Mouse (Mus musculus) left cerebral cortex, adult 8-10 months (tissue): Measurements from ENCODE around the gene CK137956. TPM values are rescaled to one million over a fixed set of nuclear protein-coding genes. Genes with fewer than 3 reads are reported as not detected.

Experiments used
- DNase-seq, 2 experiments: peaks; one replicate each; pipeline ENCODE4 v3.0.0; 2022; ENCODE audit warnings: low spot score in 2 of 2
- total RNA-seq, 4 experiments: library from RNA; stranded (reverse); gene quantifications; 2 replicates each; pipeline ENCODE4 v1.2.4; 2022

Gene CK137956
- 1 to 10 TPM in 2 of 4 experiments, under 1 TPM in 2; 0.95 to 1.2 (median 0.99) TPM for total RNA-seq

DNA sequence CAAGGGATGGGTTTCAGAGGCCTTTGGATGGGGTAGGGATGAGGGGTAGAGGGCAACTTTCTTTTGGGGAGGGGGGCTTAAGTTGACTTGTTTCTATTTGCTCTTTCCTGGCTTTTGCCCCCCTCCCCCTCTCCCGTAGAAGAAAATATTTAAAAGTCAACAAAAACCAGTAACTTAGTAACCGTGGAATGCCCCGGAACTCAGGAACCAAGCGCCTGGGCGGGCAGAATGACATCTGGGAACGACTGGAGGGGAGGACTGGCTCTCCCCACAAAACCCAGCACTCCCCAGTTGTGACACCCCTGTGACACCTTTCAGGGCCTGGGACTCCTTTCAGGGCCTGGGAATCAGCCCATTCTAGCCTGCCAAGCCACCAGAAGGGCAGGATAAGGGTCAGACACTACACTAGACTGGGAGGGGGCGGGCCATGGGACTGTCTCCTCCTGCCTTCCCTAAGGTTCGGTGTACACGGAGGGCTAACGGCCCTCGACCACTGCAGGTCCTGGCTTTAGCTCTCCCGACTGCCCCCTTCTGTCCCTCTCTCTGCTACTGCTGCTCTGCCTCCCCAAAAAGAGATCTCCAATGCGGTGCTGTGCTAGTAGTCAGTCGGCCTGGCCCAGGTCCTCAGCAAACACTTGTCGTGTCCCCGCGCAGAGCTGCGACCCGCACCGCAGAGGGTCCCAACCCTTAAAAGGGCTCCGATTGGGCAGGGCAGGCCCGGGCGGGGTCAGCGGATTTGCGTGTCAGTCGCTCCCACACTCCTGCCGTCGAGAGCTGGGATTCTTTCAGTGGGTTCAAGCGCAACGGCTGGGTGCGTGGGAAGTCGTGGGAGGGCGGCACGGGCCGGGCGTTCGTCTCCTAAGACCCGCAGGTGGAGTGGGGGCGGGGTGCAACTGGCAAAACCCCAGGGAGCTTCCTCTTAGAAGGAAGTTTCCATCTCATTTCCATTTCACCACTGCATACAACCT, at the start of gene CK137956:
TSS of gene CK137956 (minus strand) at position 51 of the 968 bp plus-strand sequence.
- DNase-seq, result no peak

DNA sequence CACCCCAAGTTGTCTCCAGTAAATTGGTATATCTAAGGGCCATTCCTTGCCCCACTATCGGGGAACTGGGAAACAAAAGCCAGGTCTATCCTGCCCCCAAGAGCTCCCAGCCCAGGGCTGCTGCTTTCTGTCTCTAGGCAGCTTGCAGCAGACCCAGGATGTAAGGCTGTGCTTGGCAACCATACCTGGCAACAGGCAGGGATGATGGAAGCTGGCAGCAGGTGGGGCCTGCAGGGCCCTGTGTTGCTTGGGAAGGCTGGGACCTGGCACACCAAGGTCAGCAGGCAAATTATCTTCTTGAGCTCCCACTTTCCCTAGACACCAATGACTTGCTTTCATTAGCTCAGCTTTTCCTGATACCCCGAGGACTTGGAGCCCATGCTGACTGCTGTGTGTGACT, 48.7 kb upstream of the CK137956 start:
- no peak for DNase-seq

DNA sequence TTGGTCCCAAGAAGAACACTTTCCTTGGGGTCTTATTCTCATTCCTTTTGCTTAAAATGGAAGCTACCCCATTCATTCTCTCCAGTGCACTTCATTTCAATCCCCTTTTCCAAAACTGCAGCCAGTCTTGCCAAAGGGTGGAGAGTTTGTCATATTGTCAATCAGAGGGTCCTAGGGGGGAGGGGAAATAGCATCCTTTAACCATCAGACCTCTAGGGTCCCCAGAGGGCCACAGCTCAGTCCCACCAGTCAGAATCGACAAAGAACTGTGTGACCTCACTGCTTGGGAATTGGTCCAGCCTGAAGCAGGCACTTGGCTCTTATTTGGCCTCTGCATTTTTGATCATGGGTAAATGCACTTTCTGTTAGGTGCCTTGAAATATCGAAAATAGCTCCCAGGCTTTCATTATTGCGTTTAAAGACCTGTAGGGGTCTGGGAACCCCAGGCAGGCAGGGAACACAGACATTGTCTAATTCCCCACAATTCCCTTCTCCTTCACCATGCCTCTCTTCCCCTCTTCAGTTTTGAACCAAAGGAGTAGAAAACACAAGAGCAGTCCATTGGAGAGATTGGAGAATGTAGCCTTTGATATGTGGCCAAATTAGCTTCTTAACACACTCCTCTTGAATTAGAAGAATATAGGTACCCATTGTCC, 34.2 kb upstream of the CK137956 start:
- DNase-seq, result no peak

DNA sequence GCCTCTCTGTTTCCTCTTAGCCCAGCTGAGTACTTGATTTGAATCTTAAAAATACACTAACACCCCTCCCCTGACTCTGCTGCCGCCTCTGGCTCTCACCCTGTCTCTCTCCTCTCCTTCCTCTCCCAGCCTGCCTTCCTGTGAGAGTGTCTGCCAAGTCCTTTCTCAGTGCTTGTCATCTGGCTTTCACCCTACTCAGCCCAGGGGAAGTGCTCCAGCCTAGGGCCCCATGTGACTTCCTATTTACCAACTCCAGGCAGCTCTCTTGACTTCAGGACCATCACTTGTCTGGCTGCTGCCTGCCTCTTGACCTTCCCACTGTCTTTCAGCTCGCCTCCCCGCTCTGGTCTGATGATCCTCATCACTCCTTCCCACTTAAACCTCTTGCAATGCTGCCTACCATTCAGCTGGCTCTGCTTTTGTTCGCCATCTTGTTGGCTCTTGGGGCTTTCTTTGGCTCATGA, 31.9 kb upstream of the CK137956 start:
- peak in 1 of 2 experiments; percentile 45 for DNase-seq

DNA sequence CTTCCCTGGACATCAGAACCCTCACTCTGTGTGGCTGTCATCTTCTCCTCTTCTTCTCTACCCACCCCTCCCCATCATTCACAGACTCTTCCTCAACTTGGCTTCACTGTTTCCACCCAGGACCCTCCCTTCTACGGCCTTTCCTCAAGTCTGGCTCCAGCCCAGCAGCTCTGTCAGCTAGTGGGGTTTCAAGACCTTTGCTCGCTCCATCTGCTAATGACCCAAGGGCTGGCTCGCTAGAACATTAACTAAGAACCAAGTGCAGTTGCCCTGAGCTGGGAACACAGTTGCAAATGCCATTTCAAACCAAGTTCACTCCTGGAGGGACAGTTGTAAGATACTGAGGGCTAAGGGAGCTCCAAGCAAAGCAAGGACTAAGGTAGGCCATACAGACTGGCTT, 28.5 kb upstream of the CK137956 start:
- no peak for DNase-seq

DNA sequence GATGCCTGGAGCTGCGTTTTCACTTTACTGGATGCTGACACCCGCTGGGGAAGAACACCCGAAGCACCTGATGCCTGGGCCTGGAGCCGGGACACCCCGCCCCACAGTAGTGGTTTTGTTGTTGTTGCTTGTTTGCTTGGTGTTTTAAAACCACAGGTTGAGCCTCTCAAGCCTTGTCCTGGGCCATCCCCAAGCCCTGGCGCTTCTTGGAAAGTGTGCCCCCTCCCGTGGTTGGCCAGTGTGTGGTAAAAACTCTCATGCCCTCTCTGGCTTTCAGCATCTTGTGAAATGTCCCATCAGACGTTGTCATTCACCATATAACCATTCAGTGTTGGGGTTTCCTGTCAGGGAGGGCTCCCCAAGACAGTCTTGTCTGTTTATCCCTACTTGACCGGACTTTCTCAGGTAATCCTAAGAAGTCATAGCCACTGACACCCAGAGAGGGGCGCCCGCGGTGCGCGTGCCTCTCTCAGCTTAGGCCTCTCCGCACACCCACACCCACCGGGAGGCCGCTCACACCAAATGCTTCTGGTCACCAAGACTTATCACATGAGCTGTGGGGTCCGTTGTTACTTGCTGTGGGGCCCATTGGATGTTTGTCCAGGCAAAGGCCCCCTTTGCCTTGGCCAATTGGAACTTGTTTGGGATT, 18.7 kb upstream of the CK137956 start:
- peak in 1 of 2 experiments; percentile 46 for DNase-seq

DNA sequence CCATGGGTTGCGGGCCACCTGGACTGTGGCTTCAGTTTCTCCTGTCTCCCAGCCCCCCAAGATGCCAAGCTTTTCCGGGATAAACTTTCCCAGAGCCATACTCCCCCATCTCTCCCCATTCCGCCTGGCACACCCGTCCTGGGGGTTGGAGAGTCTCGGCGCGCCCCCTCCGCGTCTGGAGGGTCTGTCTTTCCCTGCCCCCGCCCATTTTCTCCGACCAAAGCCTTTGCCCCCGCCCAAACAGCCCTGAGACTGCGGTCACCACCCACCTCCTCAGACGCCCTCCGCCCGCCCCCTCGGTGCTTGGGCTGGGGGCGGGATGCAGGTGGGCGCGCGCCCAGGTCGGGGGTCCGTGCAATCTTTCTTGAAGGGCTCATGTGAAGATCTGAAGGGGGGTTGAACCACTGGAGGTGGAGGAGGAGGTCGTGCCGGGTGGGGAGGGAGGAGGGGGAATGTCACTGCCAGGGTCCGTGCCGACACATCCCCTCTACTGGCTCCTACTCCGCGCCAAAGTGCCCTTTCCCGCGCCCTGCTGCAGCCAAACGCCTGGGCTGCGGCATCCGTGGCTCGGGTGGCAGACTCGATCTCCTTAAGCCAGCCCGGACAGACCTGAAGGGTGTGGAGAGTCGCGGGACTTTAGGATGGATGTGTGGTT, 17.9 kb upstream of the CK137956 start:
- no peak for DNase-seq

DNA sequence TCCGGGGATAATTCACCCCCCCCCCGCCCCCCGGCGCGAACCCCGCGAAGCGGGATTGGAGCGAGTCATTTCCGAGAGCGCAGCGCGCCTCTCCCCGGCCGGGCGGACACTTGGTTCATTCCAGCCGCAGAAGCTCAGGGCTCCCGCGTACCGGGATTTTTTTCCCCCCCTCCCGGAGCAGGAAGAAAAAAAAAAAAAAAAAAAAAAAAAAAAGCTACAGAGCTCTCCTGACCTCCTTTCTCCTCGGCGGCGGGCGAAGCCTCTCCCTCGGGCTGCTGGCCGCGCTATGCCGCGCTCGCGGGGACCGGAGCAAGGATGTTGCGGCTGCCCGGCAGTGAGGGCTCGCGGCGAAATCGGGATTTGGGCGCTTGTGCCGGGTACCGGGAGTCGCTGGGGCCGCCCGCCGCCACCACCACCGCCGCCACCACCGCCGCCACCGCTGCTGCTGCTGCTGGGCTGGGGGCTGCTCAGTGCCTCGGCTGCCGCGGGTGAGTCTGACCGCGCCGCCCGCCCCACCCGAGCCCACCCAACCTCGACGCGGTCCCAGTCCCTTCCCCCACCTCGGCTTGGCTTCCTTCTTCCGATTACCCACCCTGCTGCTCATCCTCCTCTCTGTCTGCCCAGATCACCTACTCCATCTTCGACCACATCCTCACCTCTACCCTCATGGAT, 17.2 kb upstream of the CK137956 start, which contains the start of gene Csmd2:
TSS of gene Csmd2 (plus strand) at position 74 of the 672 bp plus-strand sequence.
- peak in 1 of 2 experiments; percentile 38 for DNase-seq

DNA sequence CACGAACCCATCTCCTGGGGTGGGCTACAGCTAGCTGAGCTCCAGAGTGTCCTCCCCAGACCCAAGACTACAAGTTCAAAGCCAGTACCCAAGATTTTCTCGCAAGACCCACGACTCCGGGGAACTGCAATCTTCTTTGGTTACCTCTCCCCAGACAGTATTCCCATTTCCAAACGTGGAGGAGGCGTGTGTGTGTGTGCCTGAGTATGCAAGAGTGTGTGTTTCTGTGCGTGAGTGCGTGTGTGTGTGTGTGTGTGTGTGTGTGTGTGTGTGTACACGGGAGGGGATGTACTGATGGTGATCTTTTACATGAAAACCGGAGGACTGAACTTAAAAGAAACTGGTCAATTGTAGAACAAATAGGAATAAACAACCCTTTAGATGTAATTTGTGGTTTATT, 16.5 kb upstream of the CK137956 start:
- peak in 1 of 2 experiments; percentile 37 for DNase-seq

DNA sequence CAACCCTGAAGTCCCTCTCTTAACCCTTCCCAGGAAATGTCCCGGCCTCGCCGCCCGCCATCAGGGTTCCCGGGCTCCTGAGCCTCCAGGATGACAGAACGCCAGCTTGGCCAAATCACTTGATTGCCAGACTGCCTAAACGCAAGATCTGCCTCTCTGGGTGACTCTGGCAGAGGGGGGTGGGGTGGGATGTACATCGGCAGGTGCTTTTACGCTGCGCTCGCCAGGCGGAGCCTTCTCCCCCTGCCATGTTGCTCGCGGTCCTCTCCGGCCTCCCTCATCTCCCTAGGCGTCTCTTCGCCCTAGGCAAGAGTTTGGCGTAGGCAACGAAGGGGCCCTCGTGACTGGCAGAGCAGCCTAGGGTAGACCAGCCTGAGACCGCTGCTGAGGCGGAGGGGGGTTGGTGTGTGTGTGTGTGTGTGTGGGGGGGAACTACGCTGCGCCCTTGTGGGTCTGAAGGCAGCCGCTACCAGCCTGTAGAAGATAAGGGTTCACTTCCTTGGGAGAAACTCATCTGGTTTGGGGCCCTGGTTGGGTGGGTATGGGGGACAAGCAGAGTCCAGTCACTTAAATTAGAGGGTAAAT, 15.8 kb upstream of the CK137956 start:
- DNase-seq, result peak in 1 of 2 experiments; percentile 51

DNA sequence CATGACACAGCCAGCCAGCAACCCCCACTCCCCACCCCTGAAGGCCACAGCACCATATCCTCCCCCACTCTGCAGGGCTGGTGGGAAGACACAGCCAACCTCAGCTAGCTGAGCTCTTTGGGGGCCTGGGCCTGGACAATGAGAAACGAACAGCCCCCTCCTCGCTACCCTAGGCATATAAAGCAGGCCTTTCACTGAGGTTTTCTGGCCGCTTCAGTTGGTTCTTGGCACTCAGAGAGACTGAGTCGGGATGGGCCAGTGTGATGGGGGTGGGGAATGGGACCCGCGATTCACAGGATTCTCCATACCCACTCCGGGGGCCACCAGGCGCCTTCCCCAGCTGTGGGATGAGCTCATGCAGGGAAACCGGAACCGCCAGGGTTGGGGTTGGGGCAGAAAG, 15.1 kb upstream of the CK137956 start:
- DNase-seq, result peak in 1 of 2 experiments; percentile 64

DNA sequence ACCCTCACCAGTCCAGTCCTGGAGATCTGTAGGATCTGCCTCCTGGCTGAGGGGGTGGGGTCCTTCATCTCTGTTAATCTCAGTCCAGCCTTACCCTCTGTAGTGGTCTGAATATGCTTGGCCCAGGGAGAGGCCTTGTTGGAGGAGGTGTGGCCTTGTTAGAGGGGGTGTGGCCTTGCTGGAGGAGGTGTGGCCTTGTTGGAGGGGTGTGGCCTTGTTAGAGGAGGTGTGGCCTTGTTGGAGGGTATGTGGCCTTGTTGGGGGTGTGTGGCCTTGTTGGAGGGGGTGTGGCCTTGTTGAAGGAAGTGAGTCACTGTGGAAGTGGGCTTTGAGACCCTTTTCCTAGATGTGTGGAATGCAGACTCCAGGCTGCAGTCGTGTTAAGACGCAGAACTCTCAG, 13.7 kb upstream of the CK137956 start:
- DNase-seq, result no peak

DNA sequence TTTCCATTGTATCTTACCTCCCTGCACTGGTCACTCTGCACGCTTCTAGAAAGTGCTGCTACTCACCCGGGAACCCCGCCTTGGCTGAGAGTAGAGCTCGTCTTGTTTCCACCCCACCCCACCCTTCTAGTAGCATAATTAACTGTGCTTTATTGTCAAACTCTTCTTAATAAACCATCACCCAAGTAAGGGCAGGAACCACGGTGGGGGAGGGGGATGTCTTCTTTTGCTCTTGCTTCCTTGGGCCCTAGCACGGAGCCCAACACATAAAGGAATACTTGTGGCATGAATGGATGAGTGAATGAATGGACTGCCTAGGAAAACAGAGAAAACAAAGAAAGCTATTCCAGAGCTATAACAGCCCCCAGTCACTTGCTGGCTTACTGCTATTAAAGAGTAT, 10.4 kb upstream of the CK137956 start:
- DNase-seq, result no peak

DNA sequence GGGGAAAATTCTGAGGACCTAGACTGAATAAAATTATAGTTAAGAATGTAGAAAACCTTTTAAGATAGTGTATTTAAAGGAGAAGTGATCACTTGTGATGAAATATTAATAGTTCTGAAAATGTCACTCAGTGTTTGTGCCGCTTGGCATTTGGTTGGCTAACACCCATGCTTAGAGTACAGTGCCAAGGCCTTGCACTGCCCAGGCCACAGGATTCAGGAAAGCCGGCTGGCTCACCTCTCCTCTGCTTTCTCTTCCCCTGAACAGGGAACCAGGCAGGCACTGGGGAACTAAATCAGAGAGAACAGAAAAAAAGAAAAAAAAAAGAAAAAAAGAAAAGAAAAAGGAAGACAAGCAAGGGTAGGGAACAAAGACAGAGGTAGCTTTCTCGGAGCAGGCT, 2.2 kb upstream of the CK137956 start:
- no peak for DNase-seq

DNA sequence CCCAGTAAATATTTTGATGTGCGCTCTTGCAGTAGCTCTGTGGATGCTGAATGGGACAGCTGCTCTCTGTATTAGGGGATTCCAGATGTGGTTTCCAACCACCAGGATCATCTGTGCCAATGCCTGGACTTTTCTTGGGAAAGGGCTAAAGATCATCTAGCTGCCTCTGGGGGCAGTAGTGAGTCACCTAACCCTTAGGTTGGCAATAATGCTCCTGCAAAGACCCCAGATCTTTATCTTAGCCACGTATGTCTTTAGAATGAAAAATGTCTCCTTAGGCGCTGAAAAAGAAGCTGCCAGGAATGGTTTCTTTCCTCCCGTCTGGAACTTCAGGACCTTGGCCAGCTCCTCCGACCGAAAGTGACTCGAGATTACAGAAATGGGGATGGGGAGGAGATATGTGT, 731 bp downstream of the CK137956 start:
- DNase-seq, result no peak

DNA sequence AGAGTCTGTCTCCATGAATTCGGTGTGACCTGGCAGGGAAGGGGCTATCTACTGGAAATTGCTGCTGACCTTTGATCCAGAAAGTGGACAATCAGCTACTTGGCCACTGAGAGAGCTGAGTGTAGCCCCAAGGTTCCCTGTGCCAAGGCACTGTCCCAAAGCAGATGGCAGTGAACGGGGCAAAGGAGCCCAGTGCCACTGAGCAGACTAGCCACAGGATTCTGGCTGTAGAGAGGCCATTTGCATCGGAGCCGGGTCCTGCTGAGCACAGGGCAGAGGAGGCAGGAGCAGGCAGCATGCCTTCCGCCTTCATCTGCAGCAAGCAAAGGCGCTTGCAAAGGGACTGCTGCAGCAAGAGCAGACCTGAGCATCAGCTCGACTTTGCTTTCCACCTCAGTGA, 1.6 kb downstream of the CK137956 start:
- no peak for DNase-seq

DNA sequence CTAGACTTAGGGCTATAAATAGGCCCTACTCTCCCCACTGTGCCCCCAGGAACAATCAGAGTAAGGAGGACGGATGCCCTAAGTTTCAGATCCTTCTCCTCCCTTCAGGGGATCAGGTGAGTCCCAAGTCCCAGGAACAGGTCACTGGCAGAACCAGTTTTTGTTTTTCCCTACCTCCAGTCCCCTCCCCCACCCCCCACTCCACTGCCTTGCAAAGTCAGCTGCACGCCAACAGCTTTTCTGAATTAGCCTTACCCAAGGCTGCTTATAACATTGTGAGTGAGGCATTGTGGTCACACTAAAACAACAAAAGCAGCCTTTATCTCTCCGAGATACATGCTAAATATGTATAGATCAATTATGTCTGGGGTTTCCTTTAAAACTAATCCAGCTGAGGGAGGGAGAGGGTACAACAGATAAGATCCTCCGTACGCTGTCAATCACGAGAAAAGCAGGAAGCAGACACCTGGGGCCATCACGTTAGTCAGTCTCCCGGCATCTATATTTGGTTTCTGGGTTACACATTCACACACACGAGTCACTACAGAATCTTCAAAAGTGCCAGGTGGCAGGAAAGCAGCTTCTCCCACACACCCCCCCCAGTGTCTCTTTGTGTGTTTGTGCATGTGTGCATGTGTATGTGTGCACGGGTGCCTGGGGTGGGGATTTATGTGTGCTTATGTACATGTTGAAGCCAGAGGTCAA, 17.6 kb downstream of the CK137956 start:
- no peak for DNase-seq

DNA sequence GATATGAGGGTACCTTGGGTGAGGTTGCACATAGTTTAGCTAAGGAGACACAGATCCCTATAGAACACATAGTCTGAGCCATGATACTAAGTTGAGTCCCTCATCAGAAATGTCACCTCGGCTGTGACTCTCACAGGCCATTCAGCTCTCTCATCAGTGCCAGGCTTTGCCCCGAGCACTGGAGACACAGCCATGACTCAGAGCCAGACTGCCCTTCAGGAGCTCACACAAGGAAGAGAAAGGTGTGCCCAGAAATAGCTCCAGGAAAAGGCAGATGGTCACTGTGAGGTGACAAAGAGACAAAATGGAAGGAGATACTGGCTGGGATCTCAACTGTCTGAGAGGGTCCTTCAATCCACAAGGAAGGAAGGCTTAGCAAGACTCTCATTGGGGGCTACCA, 23.1 kb downstream of the CK137956 start:
- no peak for DNase-seq

DNA sequence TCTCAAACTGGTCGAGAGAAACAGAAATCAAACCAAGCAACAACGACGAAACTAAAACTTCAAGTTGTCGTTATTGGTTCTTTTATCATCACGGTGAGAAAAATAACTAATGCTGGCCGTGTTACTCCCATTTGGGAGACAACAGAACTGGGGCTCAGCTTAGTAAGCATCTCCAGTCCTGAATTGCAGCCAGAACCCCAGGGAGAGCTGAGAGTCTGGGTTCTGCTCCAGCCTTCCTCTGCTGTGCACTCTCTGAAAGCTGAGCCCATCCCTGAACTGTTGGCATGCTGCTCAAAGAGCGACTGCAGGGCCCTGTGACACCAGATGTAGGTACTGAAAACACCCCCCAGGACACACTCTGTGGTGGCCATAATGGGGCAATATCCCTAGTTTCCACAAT, 33.3 kb downstream of the CK137956 start:
- DNase-seq, result no peak

DNA sequence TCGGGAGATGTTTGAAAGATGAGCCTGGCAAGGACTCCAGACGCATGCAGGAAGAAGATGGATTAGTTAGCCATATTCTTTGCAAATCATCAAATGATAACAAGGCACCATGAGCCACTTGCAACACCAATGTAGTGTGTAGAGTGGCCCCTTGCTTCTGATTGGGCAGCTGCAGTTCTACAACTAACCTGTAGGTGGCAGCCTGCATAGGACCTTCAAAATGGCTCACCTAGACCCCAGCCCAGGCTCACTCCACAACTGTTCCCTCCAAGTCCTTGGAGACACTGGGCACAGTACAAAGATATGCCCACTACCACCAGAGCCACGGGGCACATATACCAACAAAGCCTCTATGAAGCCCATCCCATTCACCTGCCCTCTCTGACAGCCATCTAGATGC, 35.4 kb downstream of the CK137956 start:
- DNase-seq, result peak in 1 of 2 experiments; percentile 9
